Mouse (Mus musculus) heart, embryonic 11.5 days (tissue): Measurements from ENCODE around the gene Tmub2. TPM values are rescaled to one million over a fixed set of nuclear protein-coding genes. Genes with fewer than 3 reads are reported as not detected.

Experiments used
- ATAC-seq: fragments of 200-750 bp; cut with Nextera tagmentation; replicated peaks from 2 replicates; pipeline ENCODE4 v1.8.0; 2017; ENCODE audit warnings: moderate library complexity; ENCODE audit not compliant: insufficient number of reproducible peaks, low FRiP score, low TSS enrichment
- H3K27ac ChIP-seq: fragments of 300-500 bp; sonication (generic); 2 replicates; pipeline ENCODE4 v1.5.1; 2014; ENCODE audit warnings: mild to moderate bottlenecking, low read depth, low read length
- H3K27me3 ChIP-seq: fragments of 300-500 bp; sonication (generic); 2 replicates; pipeline ENCODE4 v1.6.1; 2014; ENCODE audit warnings: mild to moderate bottlenecking, low read length, mixed read lengths; ENCODE audit not compliant: control insufficient read depth, insufficient read depth
- H3K36me3 ChIP-seq: fragments of 300-500 bp; sonication (generic); 2 replicates; pipeline ENCODE4 v1.6.1; 2014; ENCODE audit warnings: mild to moderate bottlenecking, low read length, moderate library complexity, mixed read lengths; ENCODE audit not compliant: control insufficient read depth, insufficient read depth
- H3K4me1 ChIP-seq: fragments of 300-500 bp; sonication (generic); 2 replicates; pipeline ENCODE4 v1.6.1; 2014; ENCODE audit warnings: low read length; ENCODE audit not compliant: control insufficient read depth, insufficient read depth
- H3K4me2 ChIP-seq: fragments of 300-500 bp; sonication (generic); 2 replicates; pipeline ENCODE4 v1.6.1; 2014; ENCODE audit warnings: mild to moderate bottlenecking, moderate library complexity
- H3K4me3 ChIP-seq: fragments of 300-500 bp; sonication (generic); 2 replicates; pipeline ENCODE4 v1.5.1; 2014; ENCODE audit warnings: low read depth, low read length
- H3K9ac ChIP-seq: fragments of 300-500 bp; sonication (generic); 2 replicates; pipeline ENCODE4 v1.6.1; 2014; ENCODE audit warnings: mild to moderate bottlenecking, low read depth, low read length, moderate library complexity
- H3K9me3 ChIP-seq: fragments of 300-500 bp; sonication (generic); replicated peaks from 2 replicates; pipeline ENCODE4 v1.6.1; 2016; ENCODE audit warnings: low read length; ENCODE audit not compliant: control insufficient read depth
- WGBS: fragments of 180-500 bp; shearing (Covaris S2); extraction: QIAGEN DNeasy Blood & Tissue Kit; methylation state at CpG from one replicate; pipeline ENCODE4 v1.1.7; 2014; ENCODE audit not compliant: insufficient replicate concordance; 5-methylcytosine and 5-hydroxymethylcytosine counted together
- polyA plus RNA-seq: library from polyadenylated mRNA; unstranded; fragments of >200 nt; fragmentation: Nextera tagmentation; extraction: Ambion mirVana; gene quantifications from 2 replicates; pipeline ENCODE4 v1.2.1, GENCODE M21; 2014

Tmub2 gene
- polyA plus RNA-seq, 1 experiment from 2014 or later = 40.5 TPM

DNA sequence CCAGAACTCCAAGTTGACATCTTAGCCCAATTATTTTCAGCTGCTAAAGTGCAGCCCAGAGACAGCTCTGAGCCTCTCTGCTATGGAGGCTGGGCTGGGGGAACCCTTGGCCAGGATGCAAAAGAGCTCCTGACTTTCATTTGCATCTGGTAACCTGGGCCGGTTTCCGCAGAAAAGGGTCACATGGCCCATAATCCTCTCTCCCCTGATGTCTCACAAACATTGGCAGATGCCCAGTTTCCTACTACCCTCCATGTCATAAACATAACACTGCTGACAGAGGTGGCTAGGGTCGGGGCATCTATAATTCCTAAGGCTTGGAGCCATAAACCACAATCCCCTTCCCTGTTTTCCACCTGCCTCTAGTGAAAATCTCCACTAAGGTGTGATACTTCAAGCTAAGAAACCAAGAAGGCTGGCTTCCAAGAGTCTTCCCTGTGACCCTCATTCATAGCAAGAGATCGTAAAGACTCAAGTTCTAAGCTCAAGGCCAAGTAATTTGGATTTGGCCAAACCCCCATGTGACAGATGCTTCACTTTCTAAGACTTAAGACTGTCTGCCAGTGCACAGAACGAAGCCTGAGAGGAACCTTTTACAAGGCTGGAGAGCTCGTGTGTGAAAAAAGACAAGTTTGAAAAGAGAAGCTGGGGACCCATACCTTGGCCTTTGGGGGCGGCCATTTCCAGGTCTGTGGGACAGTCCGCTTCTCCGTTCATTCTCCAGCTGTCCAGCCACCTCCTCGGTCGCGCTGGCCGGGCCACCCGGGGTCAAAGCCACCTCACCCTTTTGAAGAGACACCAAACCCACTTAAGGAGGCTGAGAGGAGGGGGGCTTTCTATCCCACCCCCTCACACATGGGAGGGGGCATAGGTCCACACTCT lies 31.2 kb downstream of the Tmub2 start:
- peak overlapping the region; percentile 99 for H3K27ac ChIP-seq
- peaks cover 23% of the 10 kb centered on the region for H3K4me1 ChIP-seq
- H3K27me3 ChIP-seq = no peaks in the 10 kb centered on the region
- no peaks in the 10 kb centered on the region for H3K9me3 ChIP-seq
- peak overlapping the region; percentile 75 for H3K4me2 ChIP-seq
- H3K4me3 ChIP-seq = peak overlapping the region; percentile 100
- WGBS = 19% methylated on average over 14 of the region's 14 CpGs
- peaks cover 25% of the 10 kb centered on the region for H3K36me3 ChIP-seq
- no peak for ATAC-seq
- peak overlapping the region; percentile 100 for H3K9ac ChIP-seq

GRCm38 (mm10) chr11:102316572-102317297 lies 32.0 kb downstream of the Tmub2 start:
- Histone ChIP-seq H3K27me3 (no peaks in the 10 kb centered on the region), H3K4me3 (peak overlapping the region; percentile 100), H3K9me3 (no peaks in the 10 kb centered on the region), H3K27ac (peak overlapping the region; percentile 99), H3K4me1 (peaks cover 17% of the 10 kb centered on the region), H3K9ac (peak overlapping the region; percentile 100), H3K4me2 (peak overlapping the region; percentile 75), H3K36me3 (peaks cover 25% of the 10 kb centered on the region)
- ATAC-seq = peak; percentile 41
- under 1% methylated on average over 55 of the region's 80 CpGs for WGBS

DNA sequence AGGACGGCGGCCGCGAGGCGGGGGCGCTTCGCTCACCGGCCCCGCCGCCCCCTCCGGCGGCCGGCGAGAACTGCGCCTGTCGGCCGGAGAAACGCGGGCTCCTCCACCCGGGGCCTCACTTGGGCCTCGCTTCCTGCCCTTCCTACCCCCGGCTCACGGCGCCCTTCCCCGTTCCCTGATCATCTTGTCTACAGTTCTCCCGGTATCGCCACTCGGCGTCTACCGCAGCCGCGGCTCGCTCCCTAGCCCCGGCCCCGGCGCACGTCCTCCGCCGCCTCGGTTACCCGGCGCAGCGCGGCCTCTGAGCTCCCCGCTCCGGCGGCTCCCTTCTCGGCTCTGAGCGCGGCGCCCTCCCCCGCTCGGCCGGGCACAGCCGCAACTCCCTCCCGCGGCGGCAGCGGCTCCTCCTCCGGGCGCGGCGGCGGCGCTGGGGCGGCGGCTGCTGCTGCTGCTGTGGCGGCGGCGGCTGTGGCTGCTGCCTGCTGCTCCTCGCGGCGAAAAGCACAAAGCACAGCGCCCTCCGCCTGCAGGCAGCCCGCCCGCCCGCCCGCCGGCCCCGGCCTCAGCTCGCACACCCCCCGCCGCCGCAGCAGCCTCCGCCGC lies 32.7 kb downstream of the Tmub2 start:
- Histone ChIP-seq H3K4me1 (peaks cover 17% of the 10 kb centered on the region), H3K9ac (peak overlapping the region; percentile 100), H3K27ac (peak overlapping the region; percentile 99), H3K4me3 (peak overlapping the region; percentile 100), H3K4me2 (peak overlapping the region; percentile 75), H3K27me3 (no peaks in the 10 kb centered on the region), H3K9me3 (no peaks in the 10 kb centered on the region), H3K36me3 (peaks cover 21% of the 10 kb centered on the region)
- 1% methylated on average over 60 of the region's 87 CpGs for WGBS
- ATAC-seq = 0 out of 2 replicates have a peak, but pooled peaks have one; percentile 15

GRCm38 (mm10) chr11:102317901-102318575 lies 33.3 kb downstream of the Tmub2 start:
- Histone ChIP-seq H3K4me2 (peak overlapping the region; percentile 75), H3K9me3 (no peaks in the 10 kb centered on the region), H3K27ac (peak overlapping the region; percentile 99), H3K36me3 (peaks cover 15% of the 10 kb centered on the region), H3K9ac (peak overlapping the region; percentile 100), H3K27me3 (no peaks in the 10 kb centered on the region; the same call in 1 of the 2 replicates), H3K4me1 (peaks cover 17% of the 10 kb centered on the region), H3K4me3 (peak overlapping the region; percentile 100)
- WGBS = under 1% methylated on average over 53 of the region's 77 CpGs
- ATAC-seq = peak; percentile 68

GRCm38 (mm10) chr11:102318576-102319409 lies 34.1 kb downstream of the Tmub2 start:
- Histone ChIP-seq H3K9me3 (no peaks in the 10 kb centered on the region), H3K9ac (peak overlapping the region; percentile 100), H3K36me3 (peaks cover 9% of the 10 kb centered on the region; the same call in 1 of the 2 replicates), H3K4me3 (peak overlapping the region; percentile 100), H3K4me1 (peaks cover 17% of the 10 kb centered on the region), H3K27me3 (no peaks in the 10 kb centered on the region; the same call in 1 of the 2 replicates), H3K4me2 (peak overlapping the region; percentile 75), H3K27ac (peak overlapping the region; percentile 99)
- under 1% methylated on average over 75 of the region's 84 CpGs for WGBS
- no peak for ATAC-seq

DNA sequence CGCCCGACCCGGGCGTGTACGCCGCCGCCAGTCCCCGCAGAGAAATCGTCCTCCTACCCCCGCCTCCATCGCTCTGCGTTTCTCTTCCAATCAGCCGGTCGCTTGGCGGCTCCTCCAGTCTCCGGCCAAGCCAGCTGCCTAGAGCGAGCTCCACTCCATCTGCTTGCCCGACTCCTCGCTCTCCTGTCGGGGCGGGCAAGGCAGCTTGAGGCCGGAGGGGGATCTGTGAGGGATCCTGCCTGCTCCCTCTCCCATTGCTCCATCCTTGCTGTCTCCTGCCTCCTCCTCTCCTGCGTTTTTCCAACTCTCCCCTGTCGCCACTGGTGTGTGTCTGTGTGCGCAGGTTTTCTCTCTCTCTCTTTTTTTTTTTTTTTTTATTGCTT lies 34.7 kb downstream of the Tmub2 start, which contains the start of gene Ubtf:
Ubtf (minus strand) TSS at position 333 of the 383 bp plus-strand sequence.
- Histone ChIP-seq H3K27me3 (no peaks in the 10 kb centered on the region; the same call in 1 of the 2 replicates), H3K4me2 (peak within 1 kb of the TSS; percentile 75), H3K9ac (peak within 1 kb of the TSS; percentile 100), H3K9me3 (no peaks in the 10 kb centered on the region), H3K36me3 (peaks cover 4% of the 10 kb centered on the region; the same call in 1 of the 2 replicates), H3K27ac (peak within 1 kb of the TSS; percentile 99), H3K4me3 (peak within 1 kb of the TSS; percentile 100), H3K4me1 (peaks cover 17% of the 10 kb centered on the region)
- 0 out of 2 replicates have a peak, but pooled peaks have one; percentile 18 for ATAC-seq
- WGBS = under 1% methylated on average over 25 of the region's 25 CpGs

- H3K4me3 ChIP-seq = peak overlapping the region; percentile 100
- H3K4me2 ChIP-seq = peak overlapping the region; percentile 75
- no peaks in the 10 kb centered on the region for H3K9me3 ChIP-seq
- H3K27ac ChIP-seq = peak overlapping the region; percentile 99
- peak overlapping the region; percentile 100 for H3K9ac ChIP-seq
- H3K36me3 ChIP-seq = peaks cover 2% of the 10 kb centered on the region; the same call in 1 of the 2 replicates
- WGBS = 1% methylated on average over 38 of the region's 38 CpGs
- no peaks in the 10 kb centered on the region; the same call in 1 of the 2 replicates for H3K27me3 ChIP-seq
- no peak for ATAC-seq
- peaks cover 17% of the 10 kb centered on the region for H3K4me1 ChIP-seq
These were observed 35.4 kb downstream of the Tmub2 start for GRCm38 (mm10) chr11:102319941-102320685.
